Mouse (Mus musculus): Measurements from ENCODE around the gene Gm37240. TPM values are rescaled to one million over a fixed set of nuclear protein-coding genes. Genes with fewer than 3 reads are reported as not detected.

Gm37240 gene
- polyA plus RNA-seq, 1 experiment from 2014 or later = 18.1 TPM

DNA sequence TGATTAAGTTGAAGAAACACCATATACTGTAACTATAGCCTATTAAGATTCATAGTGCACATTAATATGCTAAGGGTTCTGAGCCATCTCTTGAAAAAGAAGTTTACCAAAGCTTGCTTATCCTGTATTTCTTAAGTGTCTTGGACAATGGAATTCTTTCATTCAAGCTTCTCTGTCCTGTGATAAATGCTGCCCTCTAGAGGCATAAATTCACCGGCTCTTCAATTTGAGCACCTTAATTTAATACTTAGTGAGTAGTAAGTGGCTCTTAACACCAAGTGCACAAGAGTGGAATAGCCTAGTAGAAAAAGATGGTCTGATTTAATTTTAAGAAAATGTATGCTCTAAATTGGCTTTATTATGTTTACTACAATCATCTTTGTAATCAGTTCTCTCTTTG, 1043.7 kb downstream of the Gm37240 start:
- Histone ChIP-seq H3K4me2 (replicated peaks; ENCODE audit: low read depth) (no peak overlapping the region), H3K27ac (replicated peaks) (no peak overlapping the region), H3K9me3 (ENCODE audit: control insufficient read depth, low read length) (no peaks in the 10 kb centered on the region), H3K27me3 (ENCODE audit: control insufficient read depth, insufficient read depth, low read length) (no peaks in the 10 kb centered on the region), H3K36me3 (ENCODE audit: control insufficient read depth, insufficient read depth, low read length) (no peaks in the 10 kb centered on the region), H3K9ac (ENCODE audit: low read length) (no peak overlapping the region), H3K4me3 (ENCODE audit: low read depth, low read length) (no peak overlapping the region), H3K4me1 (replicated peaks; ENCODE audit: control insufficient read depth, insufficient read depth) (no peaks in the 10 kb centered on the region)
- WGBS = 29% methylated on average over 1 of the region's 1 CpGs
- TF ChIP-seq CTCF (IDR thresholded peaks at IDR 0.05; ENCODE audit: low read depth) (peak; percentile 87), EP300 (optimal IDR thresholded peaks at IDR 0.05) (no peak)
- ATAC-seq (ENCODE audit: low FRiP score, low TSS enrichment) (no peak), DNase-seq (ENCODE audit: low spot score) (peak; percentile 42)

DNA sequence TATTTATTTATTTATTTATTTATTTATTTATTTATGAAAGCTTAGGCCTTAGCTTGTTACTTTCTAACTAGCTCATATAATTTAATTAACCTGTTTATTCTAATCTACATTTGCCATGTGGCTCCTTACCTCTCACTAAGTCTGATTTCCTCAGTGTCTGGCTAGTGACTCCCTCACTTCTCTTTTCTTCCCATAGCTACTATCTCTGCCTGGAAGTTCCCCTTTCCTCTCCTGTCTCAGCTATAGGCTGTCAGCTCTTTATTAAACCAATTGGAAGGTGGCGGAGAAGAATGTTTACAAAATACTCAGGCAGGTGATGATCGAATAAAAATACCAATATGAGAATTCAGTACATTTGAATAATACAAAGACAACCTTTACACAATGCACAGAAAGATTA, 1044.5 kb downstream of the Gm37240 start:
- no peak overlapping the region for H3K4me2 ChIP-seq (replicated peaks; ENCODE audit: low read depth)
- no peaks in the 10 kb centered on the region for H3K9me3 ChIP-seq (ENCODE audit: control insufficient read depth, low read length)
- H3K27ac ChIP-seq (replicated peaks) = no peak overlapping the region
- H3K4me3 ChIP-seq (ENCODE audit: low read depth, low read length) = no peak overlapping the region
- H3K27me3 ChIP-seq (ENCODE audit: control insufficient read depth, insufficient read depth, low read length) = no peaks in the 10 kb centered on the region
- ATAC-seq (ENCODE audit: low FRiP score, low TSS enrichment) = no peak
- TF ChIP-seq EP300 (optimal IDR thresholded peaks at IDR 0.05) (no peak), CTCF (IDR thresholded peaks at IDR 0.05; ENCODE audit: low read depth) (no peak)
- no peak overlapping the region for H3K9ac ChIP-seq (ENCODE audit: low read length)
- DNase-seq (ENCODE audit: low spot score) = no peak
- 86% methylated on average over 2 of the region's 2 CpGs for WGBS
- H3K36me3 ChIP-seq (ENCODE audit: control insufficient read depth, insufficient read depth, low read length) = no peaks in the 10 kb centered on the region
- no peaks in the 10 kb centered on the region for H3K4me1 ChIP-seq (replicated peaks; ENCODE audit: control insufficient read depth, insufficient read depth)

GRCm38 (mm10) chr3:84841271-84841670, 1046.0 kb downstream of the Gm37240 start:
- TF ChIP-seq CTCF (IDR thresholded peaks at IDR 0.05; ENCODE audit: low read depth) = no peak
- TF ChIP-seq EP300 (optimal IDR thresholded peaks at IDR 0.05) = no peak
- Histone ChIP-seq H3K9ac (ENCODE audit: low read length) (no peak overlapping the region), H3K9me3 (ENCODE audit: control insufficient read depth, low read length) (no peaks in the 10 kb centered on the region), H3K36me3 (ENCODE audit: control insufficient read depth, insufficient read depth, low read length) (no peaks in the 10 kb centered on the region), H3K27ac (replicated peaks) (no peak overlapping the region), H3K4me1 (replicated peaks; ENCODE audit: control insufficient read depth, insufficient read depth) (no peaks in the 10 kb centered on the region), H3K27me3 (ENCODE audit: control insufficient read depth, insufficient read depth, low read length) (no peaks in the 10 kb centered on the region), H3K4me2 (replicated peaks; ENCODE audit: low read depth) (no peak overlapping the region), H3K4me3 (ENCODE audit: low read depth, low read length) (no peak overlapping the region)
- no peak for DNase-seq (ENCODE audit: low spot score)
- WGBS = 82% methylated on average over 4 of the region's 4 CpGs
- no peak for ATAC-seq (ENCODE audit: low FRiP score, low TSS enrichment)

DNA sequence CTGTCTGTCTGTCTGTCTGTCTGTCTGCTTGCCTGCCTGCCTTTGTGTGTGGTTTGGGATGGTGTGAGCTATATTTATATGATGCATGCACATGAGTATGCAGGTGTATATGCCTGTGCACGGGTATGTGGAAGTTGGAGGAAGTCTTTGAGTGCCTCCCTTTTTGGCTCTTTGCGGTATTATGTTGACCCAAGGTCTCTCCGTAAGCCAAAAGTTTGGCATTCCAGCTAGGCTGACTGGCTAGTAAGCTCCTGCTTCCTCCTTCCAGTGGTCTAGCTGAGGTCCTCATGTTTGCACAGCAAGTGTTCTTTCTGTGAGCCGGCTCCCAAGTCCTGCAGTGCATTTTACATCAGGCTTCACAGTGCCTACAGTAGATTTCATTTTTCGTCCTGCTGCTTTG, 1047.8 kb downstream of the Gm37240 start:
- no peak overlapping the region for H3K4me3 ChIP-seq (ENCODE audit: low read depth, low read length)
- ATAC-seq (ENCODE audit: low FRiP score, low TSS enrichment) = no peak
- no peak overlapping the region for H3K4me2 ChIP-seq (replicated peaks; ENCODE audit: low read depth)
- TF ChIP-seq EP300 (optimal IDR thresholded peaks at IDR 0.05) (no peak), CTCF (IDR thresholded peaks at IDR 0.05; ENCODE audit: low read depth) (no peak)
- 67% methylated on average over 5 of the region's 5 CpGs for WGBS
- H3K27ac ChIP-seq (replicated peaks) = no peak overlapping the region
- DNase-seq (ENCODE audit: low spot score) = no peak
- no peaks in the 10 kb centered on the region for H3K9me3 ChIP-seq (ENCODE audit: control insufficient read depth, low read length)
- H3K9ac ChIP-seq (ENCODE audit: low read length) = no peak overlapping the region
- no peaks in the 10 kb centered on the region for H3K4me1 ChIP-seq (replicated peaks; ENCODE audit: control insufficient read depth, insufficient read depth)
- H3K36me3 ChIP-seq (ENCODE audit: control insufficient read depth, insufficient read depth, low read length) = no peaks in the 10 kb centered on the region
- H3K27me3 ChIP-seq (ENCODE audit: control insufficient read depth, insufficient read depth, low read length) = no peaks in the 10 kb centered on the region

GRCm38 (mm10) chr3:84837984-84838383, 1049.3 kb downstream of the Gm37240 start:
- Histone ChIP-seq H3K9ac (ENCODE audit: low read length) (no peak overlapping the region), H3K4me1 (replicated peaks; ENCODE audit: control insufficient read depth, insufficient read depth) (no peaks in the 10 kb centered on the region), H3K27ac (replicated peaks) (no peak overlapping the region), H3K9me3 (ENCODE audit: control insufficient read depth, low read length) (no peaks in the 10 kb centered on the region), H3K27me3 (ENCODE audit: control insufficient read depth, insufficient read depth, low read length) (no peaks in the 10 kb centered on the region), H3K4me2 (replicated peaks; ENCODE audit: low read depth) (no peak overlapping the region), H3K4me3 (ENCODE audit: low read depth, low read length) (no peak overlapping the region), H3K36me3 (ENCODE audit: control insufficient read depth, insufficient read depth, low read length) (no peaks in the 10 kb centered on the region)
- ATAC-seq (ENCODE audit: low FRiP score, low TSS enrichment) (no peak), DNase-seq (ENCODE audit: low spot score) (no peak)
- WGBS = 88% methylated on average over 3 of the region's 3 CpGs
- no peak for TF ChIP-seq CTCF (IDR thresholded peaks at IDR 0.05; ENCODE audit: low read depth)
- no peak for TF ChIP-seq EP300 (optimal IDR thresholded peaks at IDR 0.05)

DNA sequence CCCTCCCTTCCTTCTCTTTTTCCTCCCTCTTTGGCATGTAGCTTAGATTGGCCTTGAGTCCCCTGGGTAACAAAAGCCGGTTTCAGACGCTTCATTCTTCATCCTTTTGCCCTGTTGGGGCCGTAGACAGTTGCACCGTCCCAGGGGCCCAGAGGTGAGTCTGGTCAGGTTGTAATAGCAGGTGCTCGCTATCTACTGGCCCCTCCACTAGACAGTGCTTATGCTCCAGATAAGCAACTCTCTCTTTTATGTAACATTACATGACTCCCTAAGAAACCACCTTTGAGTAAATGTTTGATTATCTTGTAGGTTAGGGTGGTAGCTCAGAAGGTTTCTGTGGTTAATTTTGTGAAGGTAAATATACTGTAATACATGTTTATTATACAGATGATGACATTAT, 1051.3 kb downstream of the Gm37240 start:
- no peak overlapping the region for H3K27ac ChIP-seq (replicated peaks)
- 53% methylated on average over 5 of the region's 5 CpGs for WGBS
- H3K27me3 ChIP-seq (ENCODE audit: control insufficient read depth, insufficient read depth, low read length) = no peaks in the 10 kb centered on the region
- TF ChIP-seq CTCF (IDR thresholded peaks at IDR 0.05; ENCODE audit: low read depth) (no peak), EP300 (optimal IDR thresholded peaks at IDR 0.05) (no peak)
- no peak overlapping the region for H3K4me2 ChIP-seq (replicated peaks; ENCODE audit: low read depth)
- H3K9ac ChIP-seq (ENCODE audit: low read length) = no peak overlapping the region
- no peak overlapping the region for H3K4me3 ChIP-seq (ENCODE audit: low read depth, low read length)
- H3K36me3 ChIP-seq (ENCODE audit: control insufficient read depth, insufficient read depth, low read length) = no peaks in the 10 kb centered on the region
- no peaks in the 10 kb centered on the region for H3K9me3 ChIP-seq (ENCODE audit: control insufficient read depth, low read length)
- ATAC-seq (ENCODE audit: low FRiP score, low TSS enrichment) = no peak
- H3K4me1 ChIP-seq (replicated peaks; ENCODE audit: control insufficient read depth, insufficient read depth) = no peaks in the 10 kb centered on the region
- DNase-seq (ENCODE audit: low spot score) = no peak
